Mouse (Mus musculus) ES-Bruce4 (cell line): ENCODE measurements at regions not wholly inside any gene's neighbourhood (a gene's known extent, or its start where the extent isn't known, plus 50 kb on each side); places are given as distances from the start of the nearest gene placed in this dataset.

Experiments
- H3K27ac ChIP-seq: 2 replicates; pipeline ENCODE4 v1.5.1; 2012; ENCODE audit warnings: low read length, inconsistent platforms; ENCODE audit not compliant: insufficient read depth
- H3K27me3 ChIP-seq: 2 replicates; pipeline ENCODE4 v1.6.1; 2012; ENCODE audit warnings: mild to moderate bottlenecking, low read length, inconsistent platforms; ENCODE audit not compliant: control insufficient read depth, poor library complexity, insufficient read depth, severe bottlenecking
- H3K36me3 ChIP-seq: 2 replicates; pipeline ENCODE4 v1.6.1; 2012; ENCODE audit warnings: inconsistent platforms, mild to moderate bottlenecking, low read length, moderate library complexity; ENCODE audit not compliant: control insufficient read depth, poor library complexity, insufficient read depth, severe bottlenecking
- H3K4me1 ChIP-seq: one replicate; pipeline ENCODE4 v1.8.1; 2011; ENCODE audit warnings: low read length; ENCODE audit not compliant: control insufficient read depth, insufficient read depth
- H3K4me3 ChIP-seq: 2 replicates; pipeline ENCODE4 v1.5.1; 2011; ENCODE audit warnings: low read depth, mild to moderate bottlenecking, low read length
- H3K9ac ChIP-seq: 2 replicates; pipeline ENCODE4 v1.6.1; 2012; ENCODE audit warnings: low read depth, mild to moderate bottlenecking, inconsistent platforms; ENCODE audit not compliant: poor library complexity, severe bottlenecking
- H3K9me3 ChIP-seq: replicated peaks from 2 replicates; pipeline ENCODE4 v1.6.1; 2012; ENCODE audit warnings: mild to moderate bottlenecking, low read length, inconsistent platforms; ENCODE audit not compliant: control insufficient read depth, poor library complexity, insufficient read depth, severe bottlenecking
- CTCF ChIP-seq: IDR thresholded peaks from one replicate; pipeline ENCODE4 v1.8.1; 2011; ENCODE audit warnings: low read depth, low read length
- EP300 ChIP-seq: IDR thresholded peaks from 2 replicates; pipeline ENCODE4 v1.6.1; 2011; ENCODE audit warnings: low read depth, low read length; ENCODE audit not compliant: insufficient read depth
- POLR2A ChIP-seq: IDR thresholded peaks from one replicate; pipeline ENCODE4 v1.8.1; 2011; ENCODE audit warnings: low read length; ENCODE audit not compliant: insufficient read depth

- TF ChIP-seq POLR2A (no peak), EP300 (no peak), CTCF (peak; percentile 38)
- no peaks in the 10 kb centered on the region for H3K27me3 ChIP-seq
Observed at GRCm38 (mm10) chr3:52758561-52758960, 258.5 kb downstream of the Cog6 start.

GRCm38 (mm10) chr3:52756816-52757215, 260.2 kb downstream of the Cog6 start:
- TF ChIP-seq CTCF (no peak), POLR2A (no peak), EP300 (no peak)
- no peaks in the 10 kb centered on the region for H3K27me3 ChIP-seq

More at GRCm38 (mm10) chr3:52758561-52758960, 258.5 kb downstream of the Cog6 start:
- Histone ChIP-seq H3K4me3 (no peak overlapping the region), H3K9me3 (no peaks in the 10 kb centered on the region), H3K27ac (no peak overlapping the region), H3K4me1 (no peaks in the 10 kb centered on the region), H3K36me3 (no peaks in the 10 kb centered on the region), H3K9ac (no peak overlapping the region)

GRCm38 (mm10) chr3:52756006-52756405, 261.0 kb downstream of the Cog6 start:
- Histone ChIP-seq H3K27me3 (no peaks in the 10 kb centered on the region), H3K9me3 (no peaks in the 10 kb centered on the region), H3K27ac (no peak overlapping the region), H3K4me3 (no peak overlapping the region), H3K36me3 (no peaks in the 10 kb centered on the region), H3K9ac (no peak overlapping the region), H3K4me1 (no peaks in the 10 kb centered on the region)
- TF ChIP-seq EP300 (no peak), CTCF (no peak), POLR2A (no peak)

More at GRCm38 (mm10) chr3:52756816-52757215, 260.2 kb downstream of the Cog6 start:
- Histone ChIP-seq H3K9ac (no peak overlapping the region), H3K9me3 (no peaks in the 10 kb centered on the region), H3K36me3 (no peaks in the 10 kb centered on the region), H3K4me1 (no peaks in the 10 kb centered on the region), H3K27ac (no peak overlapping the region), H3K4me3 (no peak overlapping the region)

GRCm38 (mm10) chr3:52754978-52755377, 262.1 kb downstream of the Cog6 start:
- Histone ChIP-seq H3K27ac (no peak overlapping the region), H3K9ac (no peak overlapping the region), H3K9me3 (no peaks in the 10 kb centered on the region), H3K27me3 (no peaks in the 10 kb centered on the region), H3K36me3 (no peaks in the 10 kb centered on the region), H3K4me3 (no peak overlapping the region), H3K4me1 (no peaks in the 10 kb centered on the region)
- TF ChIP-seq EP300 (no peak), POLR2A (no peak)

GRCm38 (mm10) chr3:52754401-52754800, 262.6 kb downstream of the Cog6 start:
- TF ChIP-seq POLR2A (no peak), EP300 (no peak), CTCF (no peak)
- Histone ChIP-seq H3K4me3 (no peak overlapping the region), H3K9me3 (no peaks in the 10 kb centered on the region), H3K36me3 (no peaks in the 10 kb centered on the region), H3K9ac (no peak overlapping the region), H3K4me1 (no peaks in the 10 kb centered on the region), H3K27ac (no peak overlapping the region), H3K27me3 (no peaks in the 10 kb centered on the region)

GRCm38 (mm10) chr3:52746917-52747316, 270.1 kb downstream of the Cog6 start:
- Histone ChIP-seq H3K4me1 (no peaks in the 10 kb centered on the region), H3K27me3 (no peaks in the 10 kb centered on the region), H3K27ac (no peak overlapping the region), H3K9ac (no peak overlapping the region), H3K36me3 (no peaks in the 10 kb centered on the region), H3K9me3 (no peaks in the 10 kb centered on the region), H3K4me3 (no peak overlapping the region)
- no peak for TF ChIP-seq POLR2A
- no peak for TF ChIP-seq EP300
- TF ChIP-seq CTCF: no peak

GRCm38 (mm10) chr3:52744334-52744733, 272.7 kb downstream of the Cog6 start:
- Histone ChIP-seq H3K36me3 (no peaks in the 10 kb centered on the region), H3K9me3 (no peaks in the 10 kb centered on the region), H3K4me3 (no peak overlapping the region), H3K27me3 (no peaks in the 10 kb centered on the region), H3K9ac (no peak overlapping the region), H3K27ac (no peak overlapping the region), H3K4me1 (no peaks in the 10 kb centered on the region)
- no peak for TF ChIP-seq POLR2A
- TF ChIP-seq EP300: no peak
- no peak for TF ChIP-seq CTCF
